In genomic region chr9:60885148-60885547, GRCm38 (mm10) we compare ENCODE assay signal across 30 mouse cellular contexts.
DNase-seq lines count a peak whose midpoint lies in the region; ATAC-seq lines count a peak whose summit lies in the region.
"Had no signal": no experiment of that assay in that cellular context is flagged by ENCODE, and none has a peak within 500 bp of the region (broad histone marks: within the 10 kb centered on the region; RNA-seq: fewer than 3 reads in every experiment).

No protein-coding gene starts in this region.

- ATAC-seq in forebrain, embryonic 14.5 days, result no peak
- no peak for ATAC-seq in forebrain, embryonic 11.5 days (replicated peaks; ENCODE audit: low FRiP score)
- ATAC-seq in hindbrain, embryonic 13.5 days (ENCODE audit: low FRiP score), result no peak
- peak; percentile 17; the same call in 1 of the 2 replicates for ATAC-seq in neural tube, embryonic 12.5 days (ENCODE audit: low FRiP score, low read depth)
- ATAC-seq: inflammation-experienced regulatory T-cells, adult 6 months; lung, postnatal 0 days had no signal

- no peaks in the 10 kb centered on the region for H3K36me3 ChIP-seq in forebrain, embryonic 14.5 days (ENCODE audit: control insufficient read depth, insufficient read depth, low read length)
- no peaks in the 10 kb centered on the region for H3K36me3 ChIP-seq in forebrain, embryonic 11.5 days (ENCODE audit: control insufficient read depth, insufficient read depth, low read length)
- H3K36me3 ChIP-seq in hindbrain, embryonic 13.5 days, result no peaks in the 10 kb centered on the region
- peaks cover 15% of the 10 kb centered on the region for H3K36me3 ChIP-seq in hindbrain, embryonic 10.5 days
- no peaks in the 10 kb centered on the region for H3K36me3 ChIP-seq in neural tube, embryonic 12.5 days
- H3K36me3 ChIP-seq: G1E; liver, embryonic 13.5 days had no signal

- no peak overlapping the region for H3K9ac ChIP-seq in forebrain, embryonic 14.5 days (ENCODE audit: low read length)
- no peak overlapping the region for H3K9ac ChIP-seq in forebrain, embryonic 11.5 days (ENCODE audit: low read length)
- H3K9ac ChIP-seq in hindbrain, embryonic 13.5 days, result no peak overlapping the region
- H3K9ac ChIP-seq in neural tube, embryonic 12.5 days, result no peak overlapping the region
- H3K9ac ChIP-seq: embryonic facial prominence, embryonic 12.5 days; heart, embryonic 12.5 days; limb, embryonic 15.5 days; liver, embryonic 13.5 days had no signal

- H3K27ac ChIP-seq in forebrain, embryonic 14.5 days (ENCODE audit: low read depth, low read length), result no peak overlapping the region
- H3K27ac ChIP-seq in forebrain, embryonic 11.5 days (ENCODE audit: low read depth, low read length), result no peak overlapping the region
- H3K27ac ChIP-seq in hindbrain, embryonic 13.5 days, result peak overlapping the region; percentile 10
- no peak overlapping the region for H3K27ac ChIP-seq in hindbrain, embryonic 10.5 days
- no peak overlapping the region for H3K27ac ChIP-seq in neural tube, embryonic 12.5 days
- H3K27ac ChIP-seq: embryonic facial prominence, embryonic 12.5 days; limb, embryonic 10.5 days; limb, embryonic 15.5 days; liver, embryonic 13.5 days; macrophage had no signal

- DNase-seq in forebrain, embryonic 14.5 days (ENCODE audit: low spot score), result peak; percentile 37
- no peak for DNase-seq in forebrain, embryonic 11.5 days (ENCODE audit: low spot score)
- no peak for DNase-seq in hindbrain, embryonic 10.5 days (ENCODE audit: low spot score)
- no peak for DNase-seq in neural tube, embryonic 10.5 days (ENCODE audit: extremely low spot score, low spot score)
- DNase-seq in cerebellum, postnatal 36 days, result no peak
- DNase-seq: adrenal gland, adult 8-10 months; cerebellum, adult 8-10 months; embryo, embryonic 11 days; gastrocnemius, postnatal 25 days; heart, adult 18-20 months; heart, postnatal 4 days; kidney, adult 11 months; kidney, postnatal 14 days; layer of hippocampus, adult 9-11 months; liver, embryonic 13.5 days; lung, adult 18-20 months; right cerebral cortex, postnatal 25 days; spleen, adult 18-20 months; thymus, postnatal 14 days had no signal

- no peaks in the 10 kb centered on the region for H3K9me3 ChIP-seq in forebrain, embryonic 14.5 days (replicated peaks; ENCODE audit: control insufficient read depth, low read length)
- H3K9me3 ChIP-seq in forebrain, embryonic 11.5 days (ENCODE audit: control insufficient read depth, low read length), result no peaks in the 10 kb centered on the region
- no peaks in the 10 kb centered on the region for H3K9me3 ChIP-seq in hindbrain, embryonic 13.5 days
- peaks cover 3% of the 10 kb centered on the region; the same call in 1 of the 2 replicates for H3K9me3 ChIP-seq in hindbrain, embryonic 10.5 days
- no peaks in the 10 kb centered on the region for H3K9me3 ChIP-seq in neural tube, embryonic 12.5 days
- H3K9me3 ChIP-seq: embryonic facial prominence, embryonic 12.5 days; G1E; heart, embryonic 12.5 days; limb, embryonic 10.5 days; limb, embryonic 15.5 days; liver, embryonic 13.5 days had no signal

- no peak overlapping the region for H3K4me2 ChIP-seq in forebrain, embryonic 14.5 days (ENCODE audit: low read length)
- no peak overlapping the region for H3K4me2 ChIP-seq in forebrain, embryonic 11.5 days (ENCODE audit: low read depth, low read length, severe bottlenecking)
- H3K4me2 ChIP-seq in hindbrain, embryonic 13.5 days, result no peak overlapping the region
- H3K4me2 ChIP-seq in neural tube, embryonic 12.5 days (replicated peaks), result no peak overlapping the region
- H3K4me2 ChIP-seq: embryonic facial prominence, embryonic 12.5 days; heart, embryonic 12.5 days; limb, embryonic 15.5 days; liver, embryonic 13.5 days had no signal

- WGBS in forebrain, embryonic 14.5 days, result 61% methylated on average over 6 of the region's 6 CpGs
- WGBS in forebrain, embryonic 11.5 days, result 62% methylated on average over 6 of the region's 6 CpGs
- WGBS in hindbrain, embryonic 13.5 days, result 19% methylated on average over 6 of the region's 6 CpGs
- 38% methylated on average over 6 of the region's 6 CpGs for WGBS in hindbrain, embryonic 10.5 days
- WGBS in neural tube, embryonic 12.5 days, result 16% methylated on average over 6 of the region's 6 CpGs

- H3K4me3 ChIP-seq in forebrain, embryonic 14.5 days (ENCODE audit: low read depth, low read length), result no peak overlapping the region
- no peak overlapping the region for H3K4me3 ChIP-seq in forebrain, embryonic 11.5 days (ENCODE audit: low read depth, low read length)
- H3K4me3 ChIP-seq in hindbrain, embryonic 13.5 days, result no peak overlapping the region
- H3K4me3 ChIP-seq in hindbrain, embryonic 10.5 days, result no peak overlapping the region
- H3K4me3 ChIP-seq in neural tube, embryonic 12.5 days, result no peak overlapping the region
- H3K4me3 ChIP-seq: embryonic facial prominence, embryonic 12.5 days; heart, embryonic 12.5 days; limb, embryonic 10.5 days; limb, embryonic 15.5 days; liver, embryonic 13.5 days; myocyte had no signal

- no peaks in the 10 kb centered on the region; the same call in 1 of the 2 replicates for H3K27me3 ChIP-seq in forebrain, embryonic 14.5 days (replicated peaks; ENCODE audit: control insufficient read depth, insufficient read depth, low read length)
- peaks cover 12% of the 10 kb centered on the region; the same call in 1 of the 2 replicates for H3K27me3 ChIP-seq in forebrain, embryonic 11.5 days (ENCODE audit: control insufficient read depth, insufficient read depth, low read length)
- H3K27me3 ChIP-seq in hindbrain, embryonic 13.5 days, result 0 out of 2 replicates have a peak, but pooled peaks cover 10% of the 10 kb centered on the region
- H3K27me3 ChIP-seq in hindbrain, embryonic 10.5 days (ENCODE audit: insufficient read depth, poor library complexity, severe bottlenecking), result peaks cover 9% of the 10 kb centered on the region; the same call in 1 of the 2 replicates
- H3K27me3 ChIP-seq in neural tube, embryonic 12.5 days (replicated peaks), result no peaks in the 10 kb centered on the region
- H3K27me3 ChIP-seq: embryonic facial prominence, embryonic 12.5 days; heart, embryonic 12.5 days; limb, embryonic 15.5 days; liver, embryonic 13.5 days had no signal

- peaks cover 18% of the 10 kb centered on the region for H3K4me1 ChIP-seq in forebrain, embryonic 14.5 days (ENCODE audit: control insufficient read depth, insufficient read depth, low read length)
- peaks cover 15% of the 10 kb centered on the region; the same call in 1 of the 2 replicates for H3K4me1 ChIP-seq in forebrain, embryonic 11.5 days (replicated peaks; ENCODE audit: control insufficient read depth, insufficient read depth, low read length)
- peaks cover 28% of the 10 kb centered on the region for H3K4me1 ChIP-seq in hindbrain, embryonic 13.5 days (replicated peaks)
- H3K4me1 ChIP-seq in hindbrain, embryonic 10.5 days (replicated peaks), result peaks cover 22% of the 10 kb centered on the region
- peaks cover 20% of the 10 kb centered on the region for H3K4me1 ChIP-seq in neural tube, embryonic 12.5 days
- H3K4me1 ChIP-seq: embryonic facial prominence, embryonic 12.5 days; heart, embryonic 12.5 days; liver, embryonic 13.5 days had no signal
